Mouse (Mus musculus) intestine, postnatal 0 days (tissue): ENCODE measurements at regions not wholly inside any gene's neighbourhood (a gene's known extent, or its start where the extent isn't known, plus 50 kb on each side); places are given as distances from the start of the nearest gene placed in this dataset.

Source experiments
- ATAC-seq: fragments of 200-750 bp; cut with Nextera tagmentation; 2 replicates; pipeline ENCODE4 v1.8.0; 2017; ENCODE audit warnings: mild to moderate bottlenecking, moderate TSS enrichment, moderate library complexity
- H3K27ac ChIP-seq: fragments of 300-500 bp; sonication (generic); 2 replicates; pipeline ENCODE4 v1.5.1; 2014; ENCODE audit warnings: mild to moderate bottlenecking, low read depth, low read length, moderate library complexity
- H3K27me3 ChIP-seq: fragments of 300-500 bp; sonication (generic); replicated peaks from 2 replicates; pipeline ENCODE4 v1.6.1; 2014; ENCODE audit warnings: low read length, mixed read lengths; ENCODE audit not compliant: control insufficient read depth, insufficient read depth
- H3K36me3 ChIP-seq: fragments of 300-500 bp; sonication (generic); 2 replicates; pipeline ENCODE4 v1.6.1; 2014; ENCODE audit warnings: mild to moderate bottlenecking, moderate library complexity; ENCODE audit not compliant: control insufficient read depth, insufficient read depth
- H3K4me1 ChIP-seq: fragments of 300-500 bp; sonication (generic); replicated peaks from 2 replicates; pipeline ENCODE4 v1.6.1; 2014; ENCODE audit warnings: antibody characterized with exemption, low read length, mixed read lengths; ENCODE audit not compliant: control insufficient read depth, insufficient read depth
- H3K4me2 ChIP-seq: fragments of 300-500 bp; sonication (generic); replicated peaks from 2 replicates; pipeline ENCODE4 v1.6.1; 2014; ENCODE audit warnings: low read depth, mild to moderate bottlenecking, moderate library complexity
- H3K4me3 ChIP-seq: fragments of 300-500 bp; sonication (generic); 2 replicates; pipeline ENCODE4 v1.5.1; 2014; ENCODE audit warnings: low read depth, low read length
- H3K9ac ChIP-seq: fragments of 300-500 bp; sonication (generic); 2 replicates; pipeline ENCODE4 v1.6.1; 2014; ENCODE audit warnings: mild to moderate bottlenecking, low read depth, low read length
- H3K9me3 ChIP-seq: fragments of 300-500 bp; sonication (generic); 2 replicates; pipeline ENCODE4 v1.6.1; 2016; ENCODE audit warnings: mixed run types; ENCODE audit not compliant: control insufficient read depth
- CTCF ChIP-seq: sonication (generic); IDR thresholded peaks from 2 replicates; pipeline ENCODE4 v1.5.1; 2016; ENCODE audit warnings: low read depth, mild to moderate bottlenecking, control low read depth, antibody characterized with exemption, moderate library complexity
- WGBS: fragments of 180-500 bp; shearing (Covaris S2); extraction: QIAGEN DNeasy Blood & Tissue Kit; methylation state at CpG from one replicate; pipeline ENCODE4 v1.1.7; 2014; 5-methylcytosine and 5-hydroxymethylcytosine counted together

DNA sequence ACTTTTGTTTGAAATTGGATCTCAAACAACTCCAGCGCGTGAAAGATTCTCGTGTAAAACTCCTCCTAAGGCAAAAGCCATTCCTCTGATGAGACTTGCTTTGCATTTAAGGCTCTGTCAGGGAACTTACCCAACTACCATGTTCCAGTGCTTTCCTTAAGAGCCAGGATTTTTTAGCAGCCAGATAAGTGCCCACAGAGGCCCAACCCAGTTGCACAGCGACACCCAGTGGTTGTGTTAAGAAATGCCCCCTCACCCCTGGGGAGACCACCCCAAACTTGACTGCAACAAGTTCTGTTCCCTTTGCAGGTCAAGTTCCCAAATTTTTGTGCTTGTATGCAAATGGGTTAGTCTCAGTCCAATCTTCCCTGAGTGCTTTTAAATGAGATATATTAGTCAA, 60.6 kb upstream of the Irx6 start:
- no peak for ATAC-seq
- WGBS = 38% methylated on average over 4 of the region's 4 CpGs
- TF ChIP-seq CTCF = peak; percentile 59
- Histone ChIP-seq H3K9me3 (no peaks in the 10 kb centered on the region), H3K4me3 (no peak overlapping the region), H3K27ac (no peak overlapping the region), H3K9ac (no peak overlapping the region), H3K36me3 (no peaks in the 10 kb centered on the region), H3K27me3 (no peaks in the 10 kb centered on the region), H3K4me1 (no peaks in the 10 kb centered on the region), H3K4me2 (no peak overlapping the region)

DNA sequence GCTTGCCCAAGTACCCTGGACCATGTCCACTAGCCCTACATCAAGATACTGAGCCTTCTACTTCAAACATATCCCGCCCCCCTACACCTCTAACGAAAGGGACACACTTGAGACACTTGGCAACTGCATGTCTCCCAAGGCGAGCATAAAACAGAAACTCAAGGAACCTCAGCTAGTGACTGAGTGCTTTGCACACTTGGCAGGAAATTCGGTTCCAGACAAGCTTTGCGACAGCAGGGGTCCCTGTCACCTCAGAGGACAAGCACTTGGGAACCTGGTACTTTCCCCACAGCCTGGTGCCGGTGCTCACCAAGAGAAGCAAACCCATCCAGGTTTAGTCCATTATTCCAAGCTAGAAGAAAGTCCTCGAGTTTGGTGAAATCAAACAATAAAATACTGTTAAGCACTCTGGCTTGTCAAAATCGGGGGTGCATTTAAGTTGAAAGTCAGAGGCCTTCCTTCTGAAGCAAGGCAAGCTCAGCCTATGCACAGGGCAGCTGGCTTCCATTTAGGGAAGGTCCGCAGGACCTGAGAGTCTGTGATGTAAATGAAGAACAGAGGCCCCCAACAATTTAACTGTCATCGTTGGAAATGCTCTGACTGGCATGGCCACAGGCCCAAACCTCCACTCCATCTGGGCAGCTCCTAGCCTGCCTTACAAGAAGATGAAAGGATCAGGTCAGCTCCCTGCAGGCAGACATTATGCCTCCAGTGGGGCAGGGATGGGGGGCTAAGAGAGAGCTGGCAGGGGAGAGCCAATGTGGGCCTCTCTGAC, 57.6 kb upstream of the Irx6 start:
- 59% methylated on average over 10 of the region's 10 CpGs for WGBS
- no peak for TF ChIP-seq CTCF
- Histone ChIP-seq H3K4me3 (no peak overlapping the region), H3K4me2 (no peak overlapping the region), H3K27me3 (no peaks in the 10 kb centered on the region), H3K27ac (no peak overlapping the region), H3K36me3 (no peaks in the 10 kb centered on the region), H3K9ac (no peak overlapping the region), H3K4me1 (no peaks in the 10 kb centered on the region), H3K9me3 (no peaks in the 10 kb centered on the region)
- ATAC-seq = no peak

DNA sequence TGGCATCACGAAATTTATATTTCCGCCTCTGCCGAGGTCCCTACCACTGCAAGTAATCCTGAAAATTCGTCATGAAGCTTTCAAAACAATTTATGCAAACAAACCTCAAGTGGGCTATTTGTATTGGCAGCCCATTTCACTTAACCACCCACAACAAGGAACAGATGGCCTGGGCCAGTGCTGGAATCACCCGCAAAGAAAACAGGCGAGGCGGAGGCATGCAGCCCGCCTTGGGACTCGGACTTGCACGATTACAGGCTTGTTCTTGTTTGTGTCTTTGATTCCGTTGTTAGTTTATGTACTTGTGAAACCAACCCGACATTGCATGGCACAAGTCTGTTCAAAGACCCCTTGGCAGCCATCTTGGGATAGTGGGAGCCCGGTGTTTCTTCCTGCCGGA, 55.8 kb upstream of the Irx6 start:
- Histone ChIP-seq H3K27ac (no peak overlapping the region), H3K4me2 (no peak overlapping the region), H3K27me3 (no peaks in the 10 kb centered on the region), H3K9me3 (no peaks in the 10 kb centered on the region), H3K9ac (no peak overlapping the region), H3K4me1 (no peaks in the 10 kb centered on the region), H3K4me3 (no peak overlapping the region), H3K36me3 (no peaks in the 10 kb centered on the region)
- 78% methylated on average over 14 of the region's 14 CpGs for WGBS
- ATAC-seq = no peak
- TF ChIP-seq CTCF = no peak
